Mouse (Mus musculus): ENCODE measurements around the gene Pde5a. TPM values are rescaled to one million over a fixed set of nuclear protein-coding genes. Genes with fewer than 3 reads are reported as not detected.

The Pde5a gene
- polyA plus RNA-seq, 1 experiment from 2014 or later = 0.90 TPM

- ATAC-seq (no peak), DNase-seq (ENCODE audit: low read depth, low spot score) (no peak)
- no peak for TF ChIP-seq CTCF (IDR thresholded peaks at IDR 0.05)
- POLR2A ChIA-PET = interaction anchor here (0.5 to 0.9 kb wide), 2 partner anchors 35 to 1178 kb away, joined by 3 to 4 read pairs; no protein-coding TSS in a partner anchor
- CTCF ChIA-PET = interaction anchor here (0.7 to 2.3 kb wide), 4 partner anchors 10 to 14 kb away, joined by 3 to 6 read pairs (median 4); partner anchors contain the start of gene Gm10959
- no peaks in the 10 kb centered on the region for H3K27me3 ChIP-seq
- in situ Hi-C loops (cut with MboI; ENCODE audit: low pct_unique_long_range_greater_than_20kb) = loop anchor here (25.0 kb wide), 1 partner anchor 596 kb away; no protein-coding TSS in a partner anchor
Observed at GRCm38 (mm10) chr3:122907841-122908240, 179.1 kb downstream of the Pde5a start.

Other genes starting within 250 kb of the Pde5a start
- 117 TPM for gene Fnbp1l, start 109.2 kb upstream of the Pde5a start, polyA plus RNA-seq (2021)
- gene Fabp2, start 166.1 kb downstream of the Pde5a start, polyA plus RNA-seq (2021) = not detected
- not detected for gene Gm10959, start 190.4 kb downstream of the Pde5a start, polyA plus RNA-seq (2021)
- 188 TPM for gene 1810037I17Rik, start 195.3 kb downstream of the Pde5a start, polyA plus RNA-seq (2021)